Comparison of ENCODE assay signal across 19 mouse cellular contexts in genomic region chr4:10041301-10042093, GRCm38 (mm10).
DNase-seq lines count a peak whose midpoint lies in the region; ATAC-seq and TF ChIP-seq lines count a peak whose summit lies in the region.
"Had no signal": no experiment of that assay in that cellular context is flagged by ENCODE, and none has a peak within 500 bp of the region (broad histone marks: within the 10 kb centered on the region; RNA-seq: fewer than 3 reads in every experiment).

No protein-coding gene starts in this region.

- TF ChIP-seq POLR2A in lung, adult 2 months (IDR thresholded peaks at IDR 0.05; ENCODE audit: borderline replicate concordance, extremely low read depth, low read depth, low read length) = no peak
- TF ChIP-seq POLR2A in limb, embryonic 14.5 days (IDR thresholded peaks at IDR 0.05; ENCODE audit: borderline replicate concordance, extremely low read depth, insufficient read depth, insufficient read length) = no peak

- no peaks in the 10 kb centered on the region for H3K36me3 ChIP-seq in kidney, postnatal 0 days (ENCODE audit: insufficient read depth, low read length)
- H3K36me3 ChIP-seq in limb, embryonic 14.5 days (ENCODE audit: control insufficient read depth, insufficient read depth, low read length) = no peaks in the 10 kb centered on the region
- H3K36me3 ChIP-seq: embryonic facial prominence, embryonic 12.5 days; forebrain, embryonic 12.5 days; heart, embryonic 10.5 days; heart, embryonic 15.5 days; hindbrain, embryonic 10.5 days had no signal

- no peak for ATAC-seq in kidney, postnatal 0 days (replicated peaks; ENCODE audit: low FRiP score, low read depth)
- ATAC-seq in limb, embryonic 14.5 days (ENCODE audit: low FRiP score, low read depth) = peak; percentile 63; the same call in 1 of the 2 replicates
- ATAC-seq: forebrain, postnatal 0 days had no signal

- no peak for TF ChIP-seq CTCF in kidney, postnatal 0 days (IDR thresholded peaks at IDR 0.05; ENCODE audit: low read depth)
- no peak for TF ChIP-seq CTCF in lung, adult 2 months (IDR thresholded peaks at IDR 0.05; ENCODE audit: insufficient read depth, low read length)

- no peak overlapping the region for H3K9ac ChIP-seq in kidney, postnatal 0 days (ENCODE audit: low read depth, low read length)
- no peak overlapping the region for H3K9ac ChIP-seq in limb, embryonic 14.5 days (ENCODE audit: low read depth, low read length, severe bottlenecking)
- H3K9ac ChIP-seq: embryonic facial prominence, embryonic 12.5 days; forebrain, embryonic 12.5 days; forebrain, postnatal 0 days; heart, embryonic 15.5 days; hindbrain, embryonic 14.5 days had no signal

- WGBS in kidney, postnatal 0 days = 66% methylated on average over 2 of the region's 2 CpGs
- 54% methylated on average over 2 of the region's 2 CpGs for WGBS in lung, adult 2 months
- 48% methylated on average over 2 of the region's 2 CpGs for WGBS in limb, embryonic 14.5 days

- no peak overlapping the region for H3K4me3 ChIP-seq in kidney, postnatal 0 days (replicated peaks; ENCODE audit: low read depth, low read length)
- H3K4me3 ChIP-seq in lung, adult 2 months (replicated peaks; ENCODE audit: extremely low read depth, low read depth, low read length) = no peak overlapping the region
- no peak overlapping the region for H3K4me3 ChIP-seq in limb, embryonic 14.5 days (replicated peaks; ENCODE audit: low read length)
- H3K4me3 ChIP-seq: embryonic facial prominence, embryonic 12.5 days; forebrain, embryonic 12.5 days; heart, embryonic 10.5 days; heart, embryonic 15.5 days; hindbrain, embryonic 10.5 days had no signal

- DNase-seq in kidney, postnatal 0 days (ENCODE audit: low spot score) = peak; percentile 1
- DNase-seq in kidney, adult 18-20 months = no peak
- DNase-seq in lung, postnatal 36 days = peak; percentile 9
- DNase-seq in lung, adult 2 months = no peak
- DNase-seq in limb, embryonic 14.5 days (ENCODE audit: low spot score) = peak; percentile 18
- DNase-seq in cerebellum, adult 18-20 months = no peak
- DNase-seq: adrenal gland, adult 8-10 months; cerebellum, adult 8-10 months; cerebellum, postnatal 14 days; forebrain, postnatal 0 days; gastrocnemius, postnatal 14 days; heart, postnatal 14 days had no signal

- no peaks in the 10 kb centered on the region for H3K9me3 ChIP-seq in kidney, postnatal 0 days (replicated peaks; ENCODE audit: low read length)
- H3K9me3 ChIP-seq in limb, embryonic 14.5 days (ENCODE audit: control insufficient read depth, low read length) = no peaks in the 10 kb centered on the region
- H3K9me3 ChIP-seq: embryonic facial prominence, embryonic 12.5 days; forebrain, embryonic 12.5 days; heart, embryonic 10.5 days; heart, embryonic 15.5 days; hindbrain, embryonic 10.5 days had no signal

- no peak overlapping the region for H3K4me2 ChIP-seq in kidney, postnatal 0 days (ENCODE audit: low read length)
- H3K4me2 ChIP-seq in limb, embryonic 14.5 days (replicated peaks; ENCODE audit: low read depth, low read length, severe bottlenecking) = no peak overlapping the region
- H3K4me2 ChIP-seq: embryonic facial prominence, embryonic 12.5 days; forebrain, embryonic 12.5 days; heart, embryonic 15.5 days; hindbrain, embryonic 14.5 days had no signal

- no peak overlapping the region for H3K27ac ChIP-seq in kidney, postnatal 0 days
- no peak overlapping the region for H3K27ac ChIP-seq in limb, embryonic 14.5 days (replicated peaks; ENCODE audit: low read depth, low read length)
- H3K27ac ChIP-seq: embryonic facial prominence, embryonic 12.5 days; forebrain, embryonic 12.5 days; heart, embryonic 10.5 days; heart, embryonic 15.5 days; hindbrain, embryonic 10.5 days; hindbrain, embryonic 14.5 days had no signal

- H3K4me1 ChIP-seq in kidney, postnatal 0 days (replicated peaks; ENCODE audit: insufficient read depth, low read length) = no peaks in the 10 kb centered on the region
- H3K4me1 ChIP-seq in lung, adult 2 months (ENCODE audit: control insufficient read depth, insufficient read depth, low read length) = no peaks in the 10 kb centered on the region
- H3K4me1 ChIP-seq in limb, embryonic 14.5 days (ENCODE audit: control insufficient read depth, insufficient read depth, low read length) = 0 out of 2 replicates have a peak, but pooled peaks cover 6% of the 10 kb centered on the region
- H3K4me1 ChIP-seq: embryonic facial prominence, embryonic 12.5 days; forebrain, embryonic 12.5 days; heart, embryonic 10.5 days; heart, embryonic 15.5 days; hindbrain, embryonic 10.5 days had no signal

- H3K27me3 ChIP-seq in kidney, postnatal 0 days (ENCODE audit: insufficient read depth, low read length) = no peaks in the 10 kb centered on the region
- H3K27me3 ChIP-seq in limb, embryonic 14.5 days (ENCODE audit: control insufficient read depth, insufficient read depth, low read length) = no peaks in the 10 kb centered on the region
- H3K27me3 ChIP-seq: CH12.LX; embryonic facial prominence, embryonic 12.5 days; forebrain, embryonic 12.5 days; heart, embryonic 15.5 days had no signal

Comparison
In these comparisons a context has a peak if more than half of its experiments do, and no peak if none do; other contexts are left out.
1. DNase-seq: peak in kidney, postnatal 0 days (single experiment), lung, postnatal 36 days (single experiment) and limb, embryonic 14.5 days (single experiment); none in kidney, adult 18-20 months (single experiment), lung, adult 2 months (single experiment) and cerebellum, adult 18-20 months (0 of 2).